In genomic region chr12:112451826-112452225, GRCm38 (mm10) we compare ENCODE assay signal across 30 mouse cellular contexts. TPM values are rescaled to one million over a fixed set of nuclear protein-coding genes. Genes with fewer than 3 reads are reported as not detected.
DNase-seq lines count a peak whose midpoint lies in the region; ATAC-seq and TF ChIP-seq lines count a peak whose summit lies in the region.
"Had no signal": no experiment of that assay in that cellular context is flagged by ENCODE, and none has a peak within 500 bp of the region (broad histone marks: within the 10 kb centered on the region; RNA-seq: fewer than 3 reads in every experiment).

No protein-coding gene starts in this region.

- H3K27ac ChIP-seq in forebrain, postnatal 0 days (ENCODE audit: low read depth, low read length), result no peak overlapping the region
- H3K27ac ChIP-seq in forebrain, embryonic 15.5 days (replicated peaks), result no peak overlapping the region
- 0 out of 2 replicates have a peak overlapping the region, but pooled peaks have one; percentile 22 for H3K27ac ChIP-seq in midbrain, embryonic 14.5 days (replicated peaks; ENCODE audit: low read depth, low read length)
- no peak overlapping the region for H3K27ac ChIP-seq in midbrain, embryonic 10.5 days (replicated peaks)
- H3K27ac ChIP-seq in midbrain, embryonic 16.5 days (ENCODE audit: low read length), result peak overlapping the region; percentile 45; the same call in 1 of the 2 replicates
- H3K27ac ChIP-seq in midbrain, embryonic 13.5 days, result no peak overlapping the region
- H3K27ac ChIP-seq: embryonic facial prominence, embryonic 13.5 days; embryonic facial prominence, embryonic 15.5 days; forebrain, embryonic 10.5 days; forebrain, embryonic 12.5 days had no signal

- no peak for ATAC-seq in forebrain, postnatal 0 days
- ATAC-seq in forebrain, embryonic 15.5 days (replicated peaks), result no peak
- ATAC-seq in midbrain, embryonic 14.5 days (ENCODE audit: low FRiP score, low TSS enrichment), result no peak
- ATAC-seq in midbrain, embryonic 16.5 days, result no peak
- no peak for ATAC-seq in midbrain, embryonic 13.5 days
- ATAC-seq: activated CD4-positive, CD25-positive, alpha-beta regulatory T cell, adult 4 months; CD4-positive, CD25-positive, alpha-beta regulatory T cell, adult 4 months; Patski had no signal

- H3K4me2 ChIP-seq in forebrain, postnatal 0 days (ENCODE audit: low read depth), result no peak overlapping the region
- H3K4me2 ChIP-seq in forebrain, embryonic 15.5 days (replicated peaks), result no peak overlapping the region
- no peak overlapping the region for H3K4me2 ChIP-seq in midbrain, embryonic 14.5 days (ENCODE audit: low read length)
- H3K4me2 ChIP-seq in midbrain, embryonic 16.5 days (ENCODE audit: low read length), result no peak overlapping the region
- no peak overlapping the region for H3K4me2 ChIP-seq in midbrain, embryonic 13.5 days (replicated peaks)
- H3K4me2 ChIP-seq: embryonic facial prominence, embryonic 13.5 days; embryonic facial prominence, embryonic 15.5 days; forebrain, embryonic 12.5 days had no signal

- DNase-seq in forebrain, postnatal 0 days, result no peak
- DNase-seq in midbrain, embryonic 14.5 days, result peak; percentile 52
- DNase-seq in midbrain, embryonic 10.5 days (ENCODE audit: low spot score), result no peak
- no peak for DNase-seq in heart, postnatal 14 days
- DNase-seq: adrenal gland, adult 8-10 months; adrenal gland, postnatal 14 days; adrenal gland, postnatal 36 days; B cell, adult 2 months; cerebellum, adult 11 months; cerebellum, adult 18-20 months; cerebellum, adult 8-10 months; cerebellum, adult 9-11 months; cerebellum, postnatal 14 days; cerebellum, postnatal 36 days; embryo, embryonic 11 days had no signal

- H3K27me3 ChIP-seq in forebrain, postnatal 0 days (ENCODE audit: insufficient read depth, low read length), result no peaks in the 10 kb centered on the region
- H3K27me3 ChIP-seq in forebrain, embryonic 15.5 days, result no peaks in the 10 kb centered on the region
- no peaks in the 10 kb centered on the region for H3K27me3 ChIP-seq in midbrain, embryonic 14.5 days (ENCODE audit: control insufficient read depth, insufficient read depth, low read length)
- no peaks in the 10 kb centered on the region for H3K27me3 ChIP-seq in midbrain, embryonic 10.5 days (ENCODE audit: low read depth, poor library complexity, severe bottlenecking)
- no peaks in the 10 kb centered on the region for H3K27me3 ChIP-seq in midbrain, embryonic 16.5 days (ENCODE audit: control insufficient read depth, insufficient read depth, low read depth, low read length)
- peaks cover 2% of the 10 kb centered on the region for H3K27me3 ChIP-seq in midbrain, embryonic 13.5 days

- H3K36me3 ChIP-seq in forebrain, postnatal 0 days (ENCODE audit: insufficient read depth), result no peaks in the 10 kb centered on the region
- H3K36me3 ChIP-seq in forebrain, embryonic 15.5 days, result no peaks in the 10 kb centered on the region
- no peaks in the 10 kb centered on the region for H3K36me3 ChIP-seq in midbrain, embryonic 14.5 days (ENCODE audit: control insufficient read depth, insufficient read depth, low read length)
- H3K36me3 ChIP-seq in midbrain, embryonic 10.5 days, result no peaks in the 10 kb centered on the region
- H3K36me3 ChIP-seq in midbrain, embryonic 16.5 days (ENCODE audit: control insufficient read depth, insufficient read depth, low read length), result no peaks in the 10 kb centered on the region
- H3K36me3 ChIP-seq in midbrain, embryonic 13.5 days, result no peaks in the 10 kb centered on the region
- H3K36me3 ChIP-seq: embryonic facial prominence, embryonic 13.5 days; embryonic facial prominence, embryonic 15.5 days; forebrain, embryonic 10.5 days; forebrain, embryonic 12.5 days; G1E had no signal

- WGBS in forebrain, postnatal 0 days, result 79% methylated on average over 9 of the region's 9 CpGs
- WGBS in forebrain, embryonic 15.5 days, result 88% methylated on average over 9 of the region's 9 CpGs
- 61% methylated on average over 9 of the region's 9 CpGs for WGBS in midbrain, embryonic 14.5 days
- WGBS in midbrain, embryonic 10.5 days, result 92% methylated on average over 9 of the region's 9 CpGs
- WGBS in midbrain, embryonic 16.5 days, result 58% methylated on average over 9 of the region's 9 CpGs
- 71% methylated on average over 9 of the region's 9 CpGs for WGBS in midbrain, embryonic 13.5 days

- no peak overlapping the region for H3K4me3 ChIP-seq in forebrain, postnatal 0 days (ENCODE audit: low read depth, low read length)
- H3K4me3 ChIP-seq in forebrain, embryonic 15.5 days, result no peak overlapping the region
- H3K4me3 ChIP-seq in midbrain, embryonic 14.5 days (replicated peaks; ENCODE audit: low read depth, low read length), result no peak overlapping the region
- H3K4me3 ChIP-seq in midbrain, embryonic 10.5 days, result no peak overlapping the region
- H3K4me3 ChIP-seq in midbrain, embryonic 16.5 days (ENCODE audit: low read depth, low read length), result no peak overlapping the region
- H3K4me3 ChIP-seq in midbrain, embryonic 13.5 days (replicated peaks), result no peak overlapping the region
- H3K4me3 ChIP-seq: embryonic facial prominence, embryonic 13.5 days; embryonic facial prominence, embryonic 15.5 days; erythroblast, embryonic 14.5 days; forebrain, embryonic 10.5 days; forebrain, embryonic 12.5 days had no signal

- H3K9ac ChIP-seq in forebrain, postnatal 0 days, result no peak overlapping the region
- H3K9ac ChIP-seq in forebrain, embryonic 15.5 days (replicated peaks), result no peak overlapping the region
- no peak overlapping the region for H3K9ac ChIP-seq in midbrain, embryonic 14.5 days (replicated peaks; ENCODE audit: low read length)
- H3K9ac ChIP-seq in midbrain, embryonic 16.5 days (ENCODE audit: low read depth, low read length), result no peak overlapping the region
- H3K9ac ChIP-seq in midbrain, embryonic 13.5 days (replicated peaks), result no peak overlapping the region
- H3K9ac ChIP-seq: embryonic facial prominence, embryonic 13.5 days; embryonic facial prominence, embryonic 15.5 days; forebrain, embryonic 12.5 days had no signal

- H3K9me3 ChIP-seq in forebrain, postnatal 0 days (ENCODE audit: low read length), result no peaks in the 10 kb centered on the region
- no peaks in the 10 kb centered on the region for H3K9me3 ChIP-seq in forebrain, embryonic 15.5 days
- H3K9me3 ChIP-seq in midbrain, embryonic 14.5 days (ENCODE audit: control insufficient read depth, low read length), result 0 out of 2 replicates have a peak, but pooled peaks cover 2% of the 10 kb centered on the region
- peaks cover 5% of the 10 kb centered on the region; the same call in 1 of the 2 replicates for H3K9me3 ChIP-seq in midbrain, embryonic 10.5 days (replicated peaks)
- H3K9me3 ChIP-seq in midbrain, embryonic 16.5 days (replicated peaks; ENCODE audit: control insufficient read depth, low read length, poor library complexity, severe bottlenecking), result peaks cover 3% of the 10 kb centered on the region; the same call in 1 of the 2 replicates
- peaks cover 6% of the 10 kb centered on the region; the same call in 1 of the 2 replicates for H3K9me3 ChIP-seq in midbrain, embryonic 13.5 days
- H3K9me3 ChIP-seq: embryonic facial prominence, embryonic 15.5 days had no signal

- intact Hi-C loops in heart, postnatal 14 days (cut with DNase I), result loop anchor here (1.0 to 5.0 kb wide), 2 partner anchors 40 to 307 kb away; no protein-coding TSS in a partner anchor

- H3K4me1 ChIP-seq in forebrain, postnatal 0 days (ENCODE audit: insufficient read depth), result peaks cover 12% of the 10 kb centered on the region
- peaks cover 42% of the 10 kb centered on the region for H3K4me1 ChIP-seq in forebrain, embryonic 15.5 days
- H3K4me1 ChIP-seq in midbrain, embryonic 14.5 days (ENCODE audit: control insufficient read depth, insufficient read depth, low read length), result peaks cover 20% of the 10 kb centered on the region
- H3K4me1 ChIP-seq in midbrain, embryonic 10.5 days, result peaks cover 15% of the 10 kb centered on the region
- peaks cover 19% of the 10 kb centered on the region for H3K4me1 ChIP-seq in midbrain, embryonic 16.5 days (ENCODE audit: control insufficient read depth, insufficient read depth, low read length)
- H3K4me1 ChIP-seq in midbrain, embryonic 13.5 days (replicated peaks), result peaks cover 27% of the 10 kb centered on the region

- peak; percentile 10; the same call in 1 of the 2 replicates for TF ChIP-seq CTCF in forebrain, postnatal 0 days (IDR thresholded peaks at IDR 0.05; ENCODE audit: low read depth)

RNA-seq across cellular contexts. Expression of gene A530016L24Rik, which starts 37.4 kb away (rescaled TPM):
- total RNA-seq in forebrain, postnatal 0 days (2014; rRNA removed), result 0.10 TPM in 1 of 2 replicates, not detected in the other
- not detected in 2 replicates for polyA plus RNA-seq in forebrain, postnatal 0 days (2015; fragmentation: Nextera tagmentation; extraction: Ambion mirVana)
- polyA plus RNA-seq in forebrain, embryonic 15.5 days (2015; fragmentation: Nextera tagmentation; extraction: Ambion mirVana), result 0.14 and 0.22 TPM in 2 replicates
- 0.12 TPM in 1 of 2 replicates, not detected in the other for polyA plus RNA-seq in midbrain, embryonic 14.5 days (2014; fragmentation: Nextera tagmentation; extraction: Ambion mirVana)
- polyA plus RNA-seq in midbrain, embryonic 10.5 days (2016; fragmentation: Nextera tagmentation; extraction: Ambion mirVana), result not detected in 2 replicates
- polyA plus RNA-seq in midbrain, embryonic 16.5 days (2015; fragmentation: Nextera tagmentation; extraction: Ambion mirVana), result 0.16 and 0.17 TPM in 2 replicates
- polyA plus RNA-seq in midbrain, embryonic 13.5 days (2015; fragmentation: Nextera tagmentation; extraction: Ambion mirVana), result 0.09 and 0.15 TPM in 2 replicates
- 10 to 100 TPM; 15.7 to 20.7 TPM for total RNA-seq in heart, postnatal 14 days (2021)
- total RNA-seq: CH12.LX; common myeloid progenitor, adult 5-6 weeks had no signal
- polyA plus RNA-seq: activated CD4-positive, CD25-positive, alpha-beta regulatory T cell, adult 4 months; CD4-positive, CD25-positive, alpha-beta regulatory T cell, adult 4 months; embryonic facial prominence, embryonic 11.5 days; forebrain, embryonic 10.5 days; forebrain, embryonic 12.5 days; G1E had no signal

Comparison
In these comparisons a context has a peak if more than half of its experiments do, and no peak if none do; other contexts are left out.
1. H3K27ac ChIP-seq: peak in midbrain, embryonic 14.5 days (single experiment) and midbrain, embryonic 16.5 days (single experiment); none in forebrain, postnatal 0 days (single experiment), forebrain, embryonic 15.5 days (single experiment), midbrain, embryonic 10.5 days (single experiment) and midbrain, embryonic 13.5 days (single experiment).